Mouse (Mus musculus) heart, postnatal 14 days (tissue): ENCODE measurements around the gene Dnah7b. TPM values are rescaled to one million over a fixed set of nuclear protein-coding genes. Genes with fewer than 3 reads are reported as not detected.
"Not testable (repeated sequence)": the region's sequence is repeated elsewhere in the genome, so short reads cannot be mapped to it uniquely, and the experiment has no call there.

ENCODE experiments used
- DNase-seq, 2 experiments: peaks; one replicate each; pipeline ENCODE4 v3.0.0; 2021 to 2022
- intact Hi-C: fragments of 180-260 bp; cut with DNase I; formaldehyde crosslinking; loops from one replicate; pipeline ENCODE4 v1.15.1; 2025
- total RNA-seq, 2 experiments: library from RNA; stranded (reverse); gene quantifications; 2 replicates each; pipeline ENCODE4 v1.2.3; 2021

Dnah7b gene
- total RNA-seq, 2 experiments from 2014 or later, result 0.73 to 0.79 TPM

GRCm38 (mm10) chr1:46278911-46279565, 212.9 kb downstream of the Dnah7b start:
- DNase-seq, intact Hi-C loops: not testable (repeated sequence)

DNA sequence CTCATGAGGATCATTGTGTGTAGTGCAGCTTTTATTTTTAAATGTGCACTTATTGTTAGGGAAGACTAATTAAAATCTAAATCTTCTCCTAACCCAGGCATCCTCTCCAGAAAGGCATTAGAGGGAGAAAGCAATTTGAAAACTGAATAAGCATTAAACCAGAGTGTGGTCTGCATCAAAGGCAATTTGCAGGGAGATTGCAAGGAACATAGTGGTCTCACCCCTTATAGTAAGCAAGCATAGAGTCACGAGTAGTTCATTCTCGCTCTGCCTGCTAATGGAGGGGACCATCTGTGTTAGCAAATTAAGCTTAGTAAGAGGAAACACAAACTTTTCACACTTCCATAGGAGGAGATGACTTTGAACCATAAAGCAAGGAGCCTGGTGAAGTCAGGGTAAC, 228.3 kb downstream of the Dnah7b start:
- intact Hi-C loops, DNase-seq: not testable (repeated sequence)

DNA sequence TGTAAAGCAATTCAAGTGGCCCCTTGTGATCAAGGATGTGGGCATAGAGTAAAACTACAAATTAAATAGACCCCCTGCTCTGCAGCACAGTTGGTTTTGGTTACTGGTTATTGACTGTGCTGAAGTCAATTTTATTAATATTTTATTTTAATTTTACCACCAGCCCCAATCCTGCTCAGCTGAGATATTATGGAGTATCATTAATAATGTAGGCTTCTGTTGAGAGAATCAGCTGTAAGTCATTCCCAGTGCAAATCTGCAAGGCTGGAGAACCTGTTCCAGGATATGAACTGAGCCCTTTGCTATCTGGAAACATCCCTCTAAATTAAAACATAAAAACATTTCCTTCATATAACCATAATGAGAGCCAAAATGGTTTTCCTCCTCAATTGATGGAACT, 259.8 kb downstream of the Dnah7b start:
- DNase-seq, intact Hi-C loops: not testable (repeated sequence)

DNA sequence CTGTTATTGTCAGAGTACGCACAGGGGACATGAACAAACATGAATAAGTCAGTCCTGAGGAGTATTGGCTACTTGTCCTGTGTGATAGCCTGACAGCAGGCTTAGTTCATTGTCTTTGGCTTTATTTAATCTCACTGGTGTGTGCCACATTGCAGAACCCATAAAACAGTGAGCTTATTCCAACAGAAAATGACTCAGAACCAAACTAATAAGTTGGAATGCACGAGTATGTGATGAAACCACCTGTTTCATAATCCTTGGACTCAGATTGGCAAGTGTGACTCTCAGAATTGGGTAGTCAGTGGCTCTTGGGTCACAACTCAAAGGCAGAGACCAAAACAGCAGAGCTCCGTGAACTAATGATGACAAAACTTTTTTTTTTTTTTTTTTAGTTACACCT, 279.2 kb downstream of the Dnah7b start:
- DNase-seq, intact Hi-C loops: not testable (repeated sequence)

- intact Hi-C loops, DNase-seq: not testable (repeated sequence)
These were observed 314.5 kb downstream of the Dnah7b start for GRCm38 (mm10) chr1:46380641-46381040.

- intact Hi-C loops, result not testable (repeated sequence)
These were observed 328.7 kb downstream of the Dnah7b start for GRCm38 (mm10) chr1:46394681-46395297.

DNA sequence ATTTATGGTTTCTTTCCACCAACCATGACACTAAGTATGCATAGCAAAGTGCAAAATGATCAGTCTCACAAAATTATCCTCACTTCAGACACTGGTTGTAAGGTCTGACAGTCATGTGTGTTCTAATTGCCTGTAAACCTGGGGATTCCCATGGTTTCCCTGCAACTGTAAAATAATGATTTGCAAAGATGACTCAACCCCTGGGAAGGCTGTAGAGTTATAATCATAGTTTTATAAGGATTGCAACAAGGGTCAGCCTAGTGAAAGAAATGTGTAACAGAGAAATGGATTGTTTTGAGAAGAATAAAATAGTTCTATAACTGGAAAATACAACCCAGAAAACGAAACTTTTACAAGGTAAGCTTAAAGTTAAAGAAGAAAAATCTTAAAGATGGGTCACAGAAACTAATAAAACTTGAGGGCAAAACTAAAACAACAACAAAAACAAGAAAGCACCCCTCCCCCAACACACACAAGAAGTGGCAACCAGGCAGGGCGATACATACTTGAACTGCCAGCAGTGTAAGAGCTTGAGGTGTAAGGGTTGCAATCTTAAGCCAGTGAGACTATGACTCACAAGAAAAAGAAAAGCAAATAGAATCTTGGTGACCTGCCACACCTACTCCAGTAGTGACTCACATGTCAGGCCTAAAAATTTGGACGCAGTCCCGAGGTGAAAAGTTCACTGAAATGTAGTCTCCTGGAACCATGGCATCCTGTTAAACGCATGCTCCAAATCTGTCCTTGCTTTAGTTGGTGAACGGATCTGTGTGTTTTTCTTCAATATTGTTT, 342.4 kb downstream of the Dnah7b start:
- DNase-seq, result peak in 1 of 2 experiments; percentile 12
- intact Hi-C loops, result no loop called here

More at GRCm38 (mm10) chr1:46394681-46395297, 328.7 kb downstream of the Dnah7b start:
- not testable (repeated sequence) for DNase-seq

GRCm38 (mm10) chr1:46414798-46415197, 348.7 kb downstream of the Dnah7b start:
- DNase-seq, intact Hi-C loops: not testable (repeated sequence)

DNA sequence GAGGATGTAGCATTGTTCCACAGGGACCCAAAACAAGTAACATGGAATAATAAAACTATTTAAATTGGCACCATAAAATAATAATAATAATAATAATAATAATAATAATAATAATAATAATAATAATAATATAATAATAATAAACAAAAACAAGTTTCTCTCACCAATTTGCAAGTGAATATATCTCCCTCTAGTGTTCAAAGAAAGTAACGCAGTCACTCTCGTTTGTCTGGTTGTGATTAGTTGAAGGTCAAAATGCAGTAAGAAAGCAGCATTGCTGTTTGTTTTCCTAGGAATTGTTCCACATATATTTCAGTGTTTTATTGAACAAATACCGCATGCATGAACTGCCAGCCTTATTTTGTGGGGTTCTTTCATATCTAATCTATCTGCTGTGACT, 350.8 kb downstream of the Dnah7b start:
- intact Hi-C loops, result not testable (repeated sequence)

GRCm38 (mm10) chr1:46418966-46419365, 352.9 kb downstream of the Dnah7b start:
- intact Hi-C loops, DNase-seq: not testable (repeated sequence)

More for the DNA sequence above, 350.8 kb downstream of the Dnah7b start:
- DNase-seq, result not testable (repeated sequence)

Other genes starting within 250 kb of the Dnah7b start
- not detected for gene Gm5269, start 176.0 kb upstream of the Dnah7b start, total RNA-seq
- gene Slc40a1, start 139.8 kb upstream of the Dnah7b start, total RNA-seq, result 10 to 100 TPM; 14.9 to 17.3 TPM